Mouse (Mus musculus) MEL (cell line): ENCODE results near the gene Irf5. TPM values are rescaled to one million over a fixed set of nuclear protein-coding genes. Genes with fewer than 3 reads are reported as not detected.

Experiments used
- DNase-seq: peaks from one replicate; pipeline ENCODE4 v3.0.0; 2011; ENCODE audit warnings: low read depth, low spot score
- H3K27ac ChIP-seq: 2 replicates; pipeline ENCODE4 v1.5.1; 2012; ENCODE audit warnings: low read depth, mild to moderate bottlenecking, control low read depth, low read length, moderate library complexity; ENCODE audit not compliant: control insufficient read depth
- H3K27me3 ChIP-seq, 2 experiments: fragments of 150-350 bp in 1 of 2; sonication (generic) in 1 of 2; 2 replicates each; pipeline ENCODE4 v1.6.1; 2012; ENCODE audit warnings: low read length in 2 of 2, mild to moderate bottlenecking in 2 of 2, improper control_type of control experiment in 1 of 2, moderate library complexity in 1 of 2; ENCODE audit not compliant: insufficient read depth in 2 of 2, control insufficient read depth in 1 of 2
- H3K36me3 ChIP-seq, 2 experiments: 2 replicates each; pipeline ENCODE4 v1.6.1; 2012 to 2014; ENCODE audit warnings: low read length in 2 of 2, improper control_type of control experiment in 1 of 2, inconsistent platforms in 1 of 2, mild to moderate bottlenecking in 1 of 2; ENCODE audit not compliant: insufficient read depth in 2 of 2, control insufficient read depth in 1 of 2
- H3K4me1 ChIP-seq, 2 experiments: fragments of 150-350 bp in 1 of 2; sonication (generic) in 1 of 2; 2 replicates each; pipeline ENCODE4 v1.6.1; 2012; ENCODE audit warnings: low read length in 2 of 2, improper control_type of control experiment in 1 of 2, mild to moderate bottlenecking in 1 of 2; ENCODE audit not compliant: insufficient read depth in 2 of 2, control insufficient read depth in 1 of 2
- H3K4me3 ChIP-seq, 2 experiments: fragments of 150-350 bp in 1 of 2; sonication (generic) in 1 of 2; 2 replicates each; pipeline ENCODE4 v1.5.1; 2012; ENCODE audit warnings: low read depth in 2 of 2, low read length in 2 of 2, mild to moderate bottlenecking in 2 of 2, moderate library complexity in 2 of 2, control low read depth in 1 of 2, improper control_type of control experiment in 1 of 2; ENCODE audit not compliant: control insufficient read depth in 1 of 2, insufficient read depth in 1 of 2
- H3K79me2 ChIP-seq: 2 replicates; pipeline ENCODE4 v1.6.1; 2012; ENCODE audit warnings: mild to moderate bottlenecking, low read length, moderate library complexity; ENCODE audit not compliant: control insufficient read depth, poor library complexity, insufficient read depth
- H3K9ac ChIP-seq: 2 replicates; pipeline ENCODE4 v1.6.1; 2012; ENCODE audit warnings: low read depth, mild to moderate bottlenecking, control low read depth, low read length, moderate library complexity; ENCODE audit not compliant: control insufficient read depth, poor library complexity, severe bottlenecking
- H3K9me3 ChIP-seq: fragments of 150-350 bp; sonication (generic); replicated peaks from 2 replicates; pipeline ENCODE4 v1.6.1; 2012; ENCODE audit warnings: mild to moderate bottlenecking, low read length, improper control_type of control experiment, moderate library complexity; ENCODE audit not compliant: insufficient read depth
- CHD2 ChIP-seq: IDR thresholded peaks from 2 replicates; pipeline ENCODE4 v1.6.1; 2011; ENCODE audit warnings: low read length, improper control_type of control experiment
- CTCF ChIP-seq, 3 experiments: IDR thresholded peaks in 2 of 3; conservative IDR thresholded peaks in 1 of 3; 2 replicates each; pipeline ENCODE4 v1.5.1; 2011 to 2012; ENCODE audit warnings: low read length in 3 of 3, low read depth in 2 of 3, mild to moderate bottlenecking in 2 of 3, improper control_type of control experiment in 1 of 3, inconsistent platforms in 1 of 3, mixed read lengths in 1 of 3, moderate library complexity in 1 of 3; ENCODE audit not compliant: control insufficient read depth in 1 of 3, insufficient read depth in 1 of 3, poor library complexity in 1 of 3, severe bottlenecking in 1 of 3
- GABPA ChIP-seq: IDR thresholded peaks from 2 replicates; pipeline ENCODE4 v1.6.1; 2012; ENCODE audit warnings: low read depth, mild to moderate bottlenecking, inconsistent platforms, low read length, improper control_type of control experiment, moderate library complexity
- MYC ChIP-seq: IDR thresholded peaks from 2 replicates; pipeline ENCODE4 v1.6.1; 2011; ENCODE audit warnings: low read depth, mild to moderate bottlenecking, low read length, improper control_type of control experiment, moderate library complexity
- NRF1 ChIP-seq: IDR thresholded peaks from 2 replicates; pipeline ENCODE4 v1.6.1; 2014; ENCODE audit warnings: low read depth, mild to moderate bottlenecking, inconsistent platforms, low read length, improper control_type of control experiment, moderate library complexity; ENCODE audit not compliant: poor library complexity, insufficient read depth, severe bottlenecking
- SMC3 ChIP-seq: IDR thresholded peaks from 2 replicates; pipeline ENCODE4 v1.6.1; 2011; ENCODE audit warnings: low read depth, low read length, improper control_type of control experiment
- TAL1 ChIP-seq: IDR thresholded peaks from 2 replicates; pipeline ENCODE4 v1.6.1; 2012; ENCODE audit warnings: mild to moderate bottlenecking, inconsistent platforms, low read length, moderate library complexity, mixed read lengths
- polyA plus RNA-seq, 2 experiments: library from polyadenylated mRNA; stranded (reverse) in 1 of 2; unstranded in 1 of 2; fragments of >175 nt in 1 of 2; fragments of >200 nt in 1 of 2; gene quantifications; 2 replicates each; pipeline versions ENCODE4 v1.2.1 to v1.2.4; 2012; ENCODE audit warnings: low replicate concordance in 2 of 2, low read depth in 1 of 2; ENCODE audit not compliant: insufficient read length in 2 of 2, insufficient read depth in 1 of 2, missing spikeins in 1 of 2
- total RNA-seq: library from RNA; depleted of rRNA; stranded (reverse); fragments of 300-350 nt; gene quantifications from 2 replicates; pipeline ENCODE4 v1.2.3, GENCODE M21; 2012

Irf5 gene
- total and polyA plus RNA-seq, 3 experiments, result 9.7 to 13.3 TPM; not detected in 1

DNA sequence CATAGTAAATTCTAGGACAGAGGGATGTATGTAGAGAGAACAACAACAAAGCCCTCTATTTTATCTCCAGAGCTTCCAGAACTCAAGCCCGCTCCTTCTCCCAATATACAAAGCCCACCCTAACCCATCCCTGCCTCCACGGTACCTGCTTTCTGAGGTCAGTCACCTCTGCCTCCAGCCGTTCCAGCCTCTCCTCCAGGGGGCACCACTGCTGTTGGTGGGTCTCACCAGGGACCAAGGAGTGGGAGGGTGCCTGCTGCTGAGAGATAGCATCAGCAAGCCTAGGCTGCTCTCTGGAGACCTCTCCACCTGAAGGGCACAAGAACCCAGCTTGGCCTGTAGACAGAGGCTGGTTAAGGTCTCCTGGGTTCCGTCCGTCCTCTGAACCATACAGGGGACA, 20.9 kb upstream of the Irf5 start:
- Histone ChIP-seq H3K36me3 (peaks cover 0 to 10% of the 10 kb centered on the region in 2 experiments; a peak in 2 of 4 replicates), H3K9me3 (no peaks in the 10 kb centered on the region), H3K9ac (no peak overlapping the region), H3K79me2 (no peaks in the 10 kb centered on the region), H3K27me3 (peaks cover 14 to 18% of the 10 kb centered on the region in 2 experiments), H3K27ac (no peak overlapping the region), H3K4me1 (peaks cover 10 to 21% of the 10 kb centered on the region in 2 experiments), H3K4me3 (no peak overlapping the region)
- DNase-seq, result no peak
- TF ChIP-seq NRF1 (no peak), CTCF (IDR thresholded peaks at IDR 0.05 in 2 of 3, conservative IDR thresholded peaks at IDR 0.05 in 1 of 3; ENCODE audit: control insufficient read depth in 1 of 3, insufficient read depth in 1 of 3, low read depth in 2 of 3, low read length in 3 of 3, poor library complexity in 1 of 3, severe bottlenecking in 1 of 3) (peak in 2 of 3 experiments; percentile 37 to 49; a peak in 5 of 6 replicates), SMC3 (0 out of 2 replicates have a peak, but pooled peaks have one; percentile 18)

DNA sequence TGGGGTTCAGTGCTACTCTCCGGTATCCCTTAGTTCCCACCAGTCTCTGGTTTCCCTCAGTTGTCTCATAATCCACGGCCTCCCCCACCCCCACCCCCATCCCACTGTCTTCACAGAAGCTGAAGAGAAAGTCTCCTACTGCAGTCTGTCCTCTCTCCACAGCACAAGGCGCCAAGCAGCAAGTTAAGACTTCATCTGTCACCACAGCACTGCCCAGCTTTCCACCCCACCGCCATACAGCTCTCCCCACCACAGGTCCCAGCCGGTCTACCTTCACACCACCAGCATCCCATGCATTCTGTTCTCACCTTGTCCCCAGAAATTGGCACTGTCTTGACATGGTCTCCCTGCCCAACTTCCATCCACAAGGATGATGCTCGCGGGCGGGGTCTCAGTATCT, 19.6 kb upstream of the Irf5 start:
- no peaks in the 10 kb centered on the region for H3K9me3 ChIP-seq
- H3K27me3 ChIP-seq, result peaks cover 14 to 18% of the 10 kb centered on the region in 2 experiments
- no peaks in the 10 kb centered on the region for H3K79me2 ChIP-seq
- peak overlapping the region; percentile 56; the same call in 1 of the 2 replicates for H3K9ac ChIP-seq
- H3K4me1 ChIP-seq, result peaks cover 5 to 9% of the 10 kb centered on the region in 2 experiments; a peak in 3 of 4 replicates
- TF ChIP-seq GABPA, result no peak
- no peak for TF ChIP-seq CHD2
- H3K27ac ChIP-seq, result no peak overlapping the region
- H3K4me3 ChIP-seq, result peak overlapping the region; percentile 67 to 80
- H3K36me3 ChIP-seq, result no peaks in the 10 kb centered on the region
- DNase-seq, result no peak

DNA sequence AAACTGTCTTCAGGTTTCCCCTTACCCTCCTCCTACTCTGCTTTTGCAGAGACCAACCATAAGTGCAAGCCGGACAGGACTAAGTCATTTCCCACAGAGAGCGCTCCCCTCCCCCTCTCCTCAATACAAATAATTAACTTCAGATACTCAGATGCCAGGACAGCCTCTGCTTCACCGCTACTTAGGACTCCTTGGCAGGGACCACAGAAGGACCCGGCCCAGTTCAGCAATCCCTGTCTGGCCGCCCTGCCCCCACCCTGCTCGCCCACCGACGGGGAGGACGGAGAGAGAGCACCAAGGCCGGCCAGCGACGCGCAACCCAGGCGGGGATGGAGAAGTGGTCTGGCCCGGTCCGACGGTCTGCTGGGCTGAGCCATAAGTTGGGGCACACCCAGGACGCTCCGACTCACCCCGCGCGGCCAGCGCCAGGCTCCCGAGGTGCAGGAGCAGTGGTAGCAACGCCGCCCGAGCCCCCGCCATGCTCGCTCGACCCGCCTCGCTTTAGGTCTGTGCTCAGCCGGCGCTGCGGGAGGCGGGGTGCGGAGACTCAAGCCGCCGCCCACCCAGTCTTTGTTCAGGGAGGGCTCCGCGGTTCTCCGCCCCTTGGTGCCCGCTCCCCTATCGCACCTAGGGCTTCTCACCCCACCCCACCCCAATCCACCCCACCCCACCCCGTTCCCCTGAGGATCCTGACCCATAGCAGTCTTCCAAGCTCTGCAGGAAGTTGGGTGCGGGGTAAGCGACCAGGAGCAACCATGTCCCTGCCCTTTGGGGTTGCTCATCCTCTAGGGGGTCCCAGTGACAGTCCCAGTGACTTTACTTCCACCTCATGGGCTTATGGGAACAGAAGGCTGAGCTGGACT, 18.7 kb upstream of the Irf5 start, which contains the start of gene Kcp:
TSS of gene Kcp (minus strand) at position 506 of the 863 bp plus-strand sequence.
- Histone ChIP-seq H3K27ac (no peak within 1 kb of the TSS), H3K9ac (peak within 1 kb of the TSS; percentile 56), H3K79me2 (no peaks in the 10 kb centered on the region), H3K9me3 (no peaks in the 10 kb centered on the region), H3K36me3 (no peaks in the 10 kb centered on the region), H3K4me3 (peak within 1 kb of the TSS; percentile 67 to 80), H3K4me1 (peaks cover 5 to 7% of the 10 kb centered on the region in 2 experiments; a peak in 3 of 4 replicates), H3K27me3 (peaks cover 14 to 18% of the 10 kb centered on the region in 2 experiments)
- peak; percentile 34 for DNase-seq
- TF ChIP-seq TAL1 (no peak), CHD2 (peak; percentile 16; the same call in 1 of the 2 replicates), MYC (no peak)
